Mouse (Mus musculus) bone marrow macrophage, adult 2 months (primary cell): ENCODE data around the gene Xirp2.
"Not testable (repeated sequence)": the region's sequence is repeated elsewhere in the genome, so short reads cannot be mapped to it uniquely, and the experiment has no call there.

Experiments used
- CTCF ChIP-seq: IDR thresholded peaks from 2 replicates; pipeline ENCODE4 v1.5.1; 2012; ENCODE audit warnings: low read depth, mild to moderate bottlenecking, low read length, moderate library complexity
- POLR2A ChIP-seq: IDR thresholded peaks from 2 replicates; pipeline ENCODE4 v1.6.1; 2012; ENCODE audit warnings: mild to moderate bottlenecking, low read depth, low read length, borderline replicate concordance

GRCm38 (mm10) chr2:67470030-67470429, 24.2 kb downstream of the Xirp2 start:
- not testable (repeated sequence) for TF ChIP-seq CTCF, POLR2A
